Mouse (Mus musculus): ENCODE results near the gene Thrb. TPM values are rescaled to one million over a fixed set of nuclear protein-coding genes. Genes with fewer than 3 reads are reported as not detected.

The Thrb gene
- polyA plus RNA-seq, 1 experiment: 0.05 TPM

- TF ChIP-seq TCF3 (IDR thresholded peaks at IDR 0.05; ENCODE audit: insufficient read length, low read depth) (no peak), MYOD1 (IDR thresholded peaks at IDR 0.05; ENCODE audit: control insufficient read depth in 1 of 3, insufficient read length in 2 of 3, low read depth in 2 of 3) (no peak), USF1 (IDR thresholded peaks at IDR 0.05; ENCODE audit: low read depth) (no peak)
- H3K27me3 ChIP-seq (ENCODE audit: control insufficient read depth, insufficient read depth, insufficient read length): no peaks in the 10 kb centered on the region
- no peak overlapping the region for H3K4me3 ChIP-seq
- no peaks in the 10 kb centered on the region for H3K79me2 ChIP-seq (ENCODE audit: control insufficient read depth, insufficient read depth)
- H3K36me3 ChIP-seq (ENCODE audit: control insufficient read depth, insufficient read depth): no peaks in the 10 kb centered on the region
- H3ac ChIP-seq (ENCODE audit: control insufficient read depth, insufficient read length): no peak overlapping the region
- no peak overlapping the region for H3K4me2 ChIP-seq (ENCODE audit: low read depth)
Measured at GRCm38 (mm10) chr14:17697920-17698632, 38.0 kb downstream of the Thrb start.

- no peak overlapping the region for H3K4me2 ChIP-seq (ENCODE audit: low read depth)
- no peaks in the 10 kb centered on the region for H3K27me3 ChIP-seq (ENCODE audit: control insufficient read depth, insufficient read depth, insufficient read length)
- no peak overlapping the region for H3ac ChIP-seq (ENCODE audit: control insufficient read depth, insufficient read length)
- no peak overlapping the region for H3K4me3 ChIP-seq
- H3K36me3 ChIP-seq (ENCODE audit: control insufficient read depth, insufficient read depth): no peaks in the 10 kb centered on the region
- TF ChIP-seq TCF3 (IDR thresholded peaks at IDR 0.05; ENCODE audit: insufficient read length, low read depth) (no peak), POLR2A (IDR thresholded peaks at IDR 0.05; ENCODE audit: insufficient read length, low read depth) (no peak), POLR2AphosphoS2 (IDR thresholded peaks at IDR 0.05; ENCODE audit: insufficient read length, low read depth) (no peak), MAX (IDR thresholded peaks at IDR 0.05; ENCODE audit: low read depth) (no peak), MYOD1 (IDR thresholded peaks at IDR 0.05; ENCODE audit: control insufficient read depth in 1 of 3, insufficient read length in 2 of 3, low read depth in 2 of 3) (no peak), SRF (IDR thresholded peaks at IDR 0.05; ENCODE audit: control insufficient read depth, insufficient read length, low read depth) (no peak), REST (IDR thresholded peaks at IDR 0.05; ENCODE audit: insufficient read depth, insufficient read length) (no peak), USF1 (IDR thresholded peaks at IDR 0.05; ENCODE audit: low read depth) (no peak), CEBPB (IDR thresholded peaks at IDR 0.05; ENCODE audit: insufficient read depth, poor library complexity, severe bottlenecking) (no peak), E2F4 (IDR thresholded peaks at IDR 0.05; ENCODE audit: insufficient read depth) (no peak), MYOG (IDR thresholded peaks at IDR 0.05; ENCODE audit: control insufficient read depth in 1 of 3, insufficient read depth in 1 of 3, insufficient read length in 2 of 3, low read depth in 2 of 3) (no peak), TCF12 (IDR thresholded peaks at IDR 0.05; ENCODE audit: insufficient read depth, poor library complexity, severe bottlenecking) (no peak)
- H3K79me2 ChIP-seq (ENCODE audit: control insufficient read depth, insufficient read depth): no peaks in the 10 kb centered on the region
Measured at GRCm38 (mm10) chr14:17700228-17700627, 40.2 kb downstream of the Thrb start.

GRCm38 (mm10) chr14:17713297-17713904 lies 53.3 kb downstream of the Thrb start:
- no peaks in the 10 kb centered on the region for H3K27me3 ChIP-seq (ENCODE audit: control insufficient read depth, insufficient read depth, insufficient read length)
- no peak overlapping the region for H3ac ChIP-seq (ENCODE audit: control insufficient read depth, insufficient read length)
- no peaks in the 10 kb centered on the region for H3K79me2 ChIP-seq (ENCODE audit: control insufficient read depth, insufficient read depth)
- no peaks in the 10 kb centered on the region for H3K36me3 ChIP-seq (ENCODE audit: control insufficient read depth, insufficient read depth)
- no peak overlapping the region for H3K4me2 ChIP-seq (ENCODE audit: low read depth)
- no peak overlapping the region for H3K4me3 ChIP-seq
- TF ChIP-seq REST (IDR thresholded peaks at IDR 0.05; ENCODE audit: insufficient read depth, insufficient read length) (no peak), TCF12 (IDR thresholded peaks at IDR 0.05; ENCODE audit: insufficient read depth, poor library complexity, severe bottlenecking) (no peak), TCF3 (IDR thresholded peaks at IDR 0.05; ENCODE audit: insufficient read length, low read depth) (no peak), MYOD1 (IDR thresholded peaks at IDR 0.05; ENCODE audit: control insufficient read depth in 1 of 3, insufficient read length in 2 of 3, low read depth in 2 of 3) (no peak), CEBPB (IDR thresholded peaks at IDR 0.05; ENCODE audit: insufficient read depth, poor library complexity, severe bottlenecking) (no peak)

- Histone ChIP-seq H3ac (ENCODE audit: control insufficient read depth, insufficient read length) (no peak overlapping the region), H3K4me2 (ENCODE audit: low read depth) (no peak overlapping the region), H3K36me3 (ENCODE audit: control insufficient read depth, insufficient read depth) (no peaks in the 10 kb centered on the region), H3K79me2 (ENCODE audit: control insufficient read depth, insufficient read depth) (no peaks in the 10 kb centered on the region), H3K4me3 (no peak overlapping the region), H3K27me3 (ENCODE audit: control insufficient read depth, insufficient read depth, insufficient read length) (no peaks in the 10 kb centered on the region)
- TF ChIP-seq POLR2AphosphoS2 (IDR thresholded peaks at IDR 0.05; ENCODE audit: insufficient read length, low read depth): no peak
- TF ChIP-seq TCF3 (IDR thresholded peaks at IDR 0.05; ENCODE audit: insufficient read length, low read depth): no peak
- no peak for TF ChIP-seq MYOG (IDR thresholded peaks at IDR 0.05; ENCODE audit: control insufficient read depth in 1 of 3, insufficient read depth in 1 of 3, insufficient read length in 2 of 3, low read depth in 2 of 3)
- no peak for TF ChIP-seq SRF (IDR thresholded peaks at IDR 0.05; ENCODE audit: control insufficient read depth, insufficient read length, low read depth)
- TF ChIP-seq MYOD1 (IDR thresholded peaks at IDR 0.05; ENCODE audit: control insufficient read depth in 1 of 3, insufficient read length in 2 of 3, low read depth in 2 of 3): no peak
- no peak for TF ChIP-seq CEBPB (IDR thresholded peaks at IDR 0.05; ENCODE audit: insufficient read depth, poor library complexity, severe bottlenecking)
Measured at GRCm38 (mm10) chr14:17719494-17719893, 59.4 kb downstream of the Thrb start.

- H3K4me3 ChIP-seq: no peak overlapping the region
- H3K27me3 ChIP-seq (ENCODE audit: control insufficient read depth, insufficient read depth, insufficient read length): no peaks in the 10 kb centered on the region
- no peaks in the 10 kb centered on the region for H3K79me2 ChIP-seq (ENCODE audit: control insufficient read depth, insufficient read depth)
- H3ac ChIP-seq (ENCODE audit: control insufficient read depth, insufficient read length): no peak overlapping the region
- H3K4me2 ChIP-seq (ENCODE audit: low read depth): no peak overlapping the region
- no peak for TF ChIP-seq CEBPB (IDR thresholded peaks at IDR 0.05; ENCODE audit: insufficient read depth, poor library complexity, severe bottlenecking)
- TF ChIP-seq E2F4 (IDR thresholded peaks at IDR 0.05; ENCODE audit: insufficient read depth): no peak
- no peak for TF ChIP-seq USF1 (IDR thresholded peaks at IDR 0.05; ENCODE audit: low read depth)
- no peak for TF ChIP-seq SRF (IDR thresholded peaks at IDR 0.05; ENCODE audit: control insufficient read depth, insufficient read length, low read depth)
- no peak for TF ChIP-seq TCF3 (IDR thresholded peaks at IDR 0.05; ENCODE audit: insufficient read length, low read depth)
- TF ChIP-seq MYOD1 (IDR thresholded peaks at IDR 0.05; ENCODE audit: control insufficient read depth in 1 of 3, insufficient read length in 2 of 3, low read depth in 2 of 3): no peak
- no peak for TF ChIP-seq REST (IDR thresholded peaks at IDR 0.05; ENCODE audit: insufficient read depth, insufficient read length)
- no peaks in the 10 kb centered on the region for H3K36me3 ChIP-seq (ENCODE audit: control insufficient read depth, insufficient read depth)
Measured at GRCm38 (mm10) chr14:17722824-17723445, 62.9 kb downstream of the Thrb start.
